Mouse (Mus musculus) bone marrow macrophage, adult 2 months (primary cell): Measurements from ENCODE around the gene Galt. TPM values are rescaled to one million over a fixed set of nuclear protein-coding genes. Genes with fewer than 3 reads are reported as not detected.

Experiments used
- H3K27ac ChIP-seq: 2 replicates; pipeline ENCODE4 v1.5.1; 2012; ENCODE audit warnings: low read depth, low read length; ENCODE audit not compliant: insufficient read depth
- H3K4me1 ChIP-seq: 2 replicates; pipeline ENCODE4 v1.6.1; 2012; ENCODE audit warnings: low read length; ENCODE audit not compliant: control insufficient read depth, insufficient read depth
- H3K4me3 ChIP-seq: 2 replicates; pipeline ENCODE4 v1.5.1; 2012; ENCODE audit warnings: mild to moderate bottlenecking, low read length, moderate library complexity; ENCODE audit not compliant: insufficient read depth
- CTCF ChIP-seq: IDR thresholded peaks from 2 replicates; pipeline ENCODE4 v1.5.1; 2012; ENCODE audit warnings: low read depth, mild to moderate bottlenecking, low read length, moderate library complexity
- POLR2A ChIP-seq: IDR thresholded peaks from 2 replicates; pipeline ENCODE4 v1.6.1; 2012; ENCODE audit warnings: mild to moderate bottlenecking, low read depth, low read length, borderline replicate concordance
- polyA plus RNA-seq: library from polyadenylated mRNA; stranded (reverse); fragments of >200 nt; gene quantifications from 2 replicates; pipeline ENCODE4 v1.2.4, GENCODE M21; 2012; ENCODE audit not compliant: missing spikeins, insufficient read depth, insufficient read length

Galt gene
- 30.4 and 34.5 TPM in 2 replicates for polyA plus RNA-seq

DNA sequence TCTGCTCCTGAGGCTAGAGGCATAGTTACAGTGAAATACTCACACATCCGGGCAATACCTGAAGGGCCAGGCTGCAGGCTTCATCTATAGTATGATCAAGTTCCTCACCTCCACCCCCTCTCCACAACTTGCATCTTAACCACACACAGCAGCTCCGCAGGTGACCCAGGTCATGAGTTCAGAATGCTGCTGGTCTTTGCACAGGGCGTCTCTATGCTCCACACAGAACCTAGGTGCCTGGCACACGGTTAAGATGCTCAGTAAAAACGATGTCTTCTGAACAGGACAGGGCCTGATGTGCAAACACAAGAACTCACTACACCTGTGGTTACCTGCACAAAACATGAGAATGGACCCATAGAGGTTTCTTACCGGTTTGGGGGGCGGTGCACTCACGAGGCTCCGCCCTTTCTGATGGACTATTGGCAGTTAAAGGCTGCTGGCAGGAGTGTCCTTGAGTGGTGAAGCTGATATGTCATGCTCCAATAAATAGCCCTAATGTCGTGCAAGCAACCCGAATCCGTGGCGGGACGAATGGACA lies at the start of gene Galt:
Galt (plus strand) TSS at position 432 of the 541 bp plus-strand sequence.
- Histone ChIP-seq H3K4me1 (peaks cover 5% of the 10 kb centered on the region), H3K4me3 (peak within 1 kb of the TSS; percentile 73), H3K27ac (peak within 1 kb of the TSS; percentile 71)
- TF ChIP-seq POLR2A: no peak
- no peak for TF ChIP-seq CTCF

DNA sequence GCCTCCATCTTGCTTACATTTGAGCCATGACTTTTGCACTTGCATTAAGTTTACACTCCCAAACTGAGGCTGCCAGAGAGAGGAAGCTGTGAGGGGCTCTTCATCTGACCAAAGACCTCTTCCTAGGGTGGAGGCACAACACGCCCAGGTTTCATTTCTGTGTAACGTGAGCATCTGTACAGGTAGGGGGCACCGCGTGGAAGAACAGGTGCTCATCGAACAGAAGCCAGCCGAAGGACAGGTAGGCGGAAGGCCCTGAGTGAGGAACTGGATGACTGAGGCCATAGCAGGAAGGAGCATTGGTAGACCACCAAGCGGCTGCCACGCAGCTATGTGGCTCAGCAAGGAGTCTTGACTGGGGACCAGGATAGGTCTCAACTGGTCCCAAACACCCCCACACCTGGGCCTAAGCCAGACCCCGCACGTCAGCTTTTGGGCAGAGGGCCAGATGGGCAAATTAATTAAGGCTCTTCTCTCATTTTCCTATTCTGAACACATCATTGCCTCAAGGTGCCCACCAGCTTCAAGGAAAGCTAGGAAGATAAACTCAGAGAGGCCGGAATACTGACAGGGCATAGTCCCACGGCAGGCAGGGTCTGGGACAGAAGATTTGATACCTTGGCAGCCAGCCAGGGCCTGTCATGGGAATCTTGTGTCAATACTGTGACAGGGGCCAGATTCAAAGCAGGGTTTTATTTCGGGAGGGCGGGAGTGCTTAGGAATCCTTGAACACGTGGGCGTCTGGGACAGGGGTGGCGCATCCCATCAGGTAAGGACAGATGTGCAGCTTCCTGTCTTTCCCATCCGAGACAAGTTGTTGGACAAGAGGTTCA lies 48.9 kb upstream of the Galt start:
- TF ChIP-seq POLR2A: no peak
- no peak for TF ChIP-seq CTCF
- H3K4me1 ChIP-seq: no peaks in the 10 kb centered on the region
- H3K27ac ChIP-seq: no peak overlapping the region
- H3K4me3 ChIP-seq: no peak overlapping the region

DNA sequence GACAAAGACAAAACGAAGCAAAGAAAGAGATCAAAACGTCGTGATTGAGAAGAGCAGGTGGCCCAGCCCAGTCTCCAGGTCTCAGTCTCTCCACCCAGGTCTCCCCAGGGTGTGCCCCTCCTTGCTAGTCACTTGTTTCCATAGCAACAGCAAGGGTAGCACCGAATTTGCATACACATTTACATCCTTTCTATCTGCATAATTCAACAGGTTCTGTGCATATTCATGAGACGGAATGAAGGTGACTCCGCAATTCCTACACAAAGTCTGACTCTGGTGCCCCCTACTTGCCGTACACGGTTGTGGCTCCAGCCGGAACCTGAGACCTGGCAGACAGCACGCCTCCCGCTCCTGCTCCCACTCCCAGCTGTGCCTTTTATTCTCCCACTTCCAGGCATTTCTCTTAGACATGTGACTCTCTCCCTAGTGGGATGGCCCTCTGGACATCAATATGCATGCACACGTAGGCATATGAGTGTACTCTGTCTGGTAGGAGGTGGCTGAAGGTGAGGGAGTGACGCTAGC lies 48.0 kb upstream of the Galt start:
- Histone ChIP-seq H3K4me1 (peaks cover 2% of the 10 kb centered on the region), H3K27ac (no peak overlapping the region), H3K4me3 (no peak overlapping the region)
- TF ChIP-seq POLR2A (no peak), CTCF (peak; percentile 50; the same call in 1 of the 2 replicates)

DNA sequence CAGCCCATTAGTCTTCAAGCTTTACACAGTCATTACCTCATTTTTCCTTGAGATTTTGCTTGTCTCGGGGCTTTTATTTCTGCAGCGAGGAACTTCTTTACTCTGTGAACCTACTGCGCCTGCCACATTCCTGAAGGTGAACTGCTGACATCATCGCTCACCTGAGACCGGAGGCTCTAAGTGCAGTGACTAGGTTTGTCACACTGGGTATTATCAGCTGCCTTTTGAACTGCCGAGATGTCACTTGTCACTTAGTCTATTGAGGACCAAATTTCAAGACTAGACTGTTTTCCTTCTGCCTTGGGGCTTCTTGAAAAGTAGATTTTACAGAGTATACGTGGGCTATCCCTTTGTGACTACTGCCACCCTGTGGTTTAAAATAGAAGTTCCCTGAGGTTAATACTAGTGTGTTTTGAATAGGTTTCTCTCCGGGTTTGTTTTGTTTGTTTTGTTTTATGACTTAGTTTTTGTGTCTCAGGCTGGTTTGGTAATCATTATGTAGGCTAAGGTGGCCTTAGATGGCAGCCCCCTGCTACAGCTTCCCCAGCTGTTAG lies 46.8 kb upstream of the Galt start:
- Histone ChIP-seq H3K4me3 (no peak overlapping the region), H3K27ac (no peak overlapping the region), H3K4me1 (peaks cover 5% of the 10 kb centered on the region)
- no peak for TF ChIP-seq POLR2A
- TF ChIP-seq CTCF: no peak

DNA sequence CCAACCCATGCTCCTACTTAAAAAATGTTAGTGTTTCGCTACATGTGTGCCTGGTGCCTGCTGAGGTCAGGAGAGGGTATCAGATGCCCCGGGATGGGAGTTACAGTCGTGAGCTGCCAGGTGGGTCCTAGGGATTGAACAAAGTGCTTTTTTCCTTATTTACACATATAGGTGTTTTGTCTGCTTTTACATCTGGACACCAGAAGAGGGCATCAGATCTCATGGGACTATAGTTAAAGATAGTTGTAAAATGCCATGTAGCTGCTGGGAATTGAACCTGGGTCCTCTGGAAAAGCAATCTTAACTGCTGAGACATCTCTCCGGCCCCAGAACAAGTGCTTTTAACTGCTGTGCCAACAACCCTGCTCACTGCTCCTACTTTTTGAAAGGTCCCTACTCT lies 44.8 kb upstream of the Galt start:
- H3K4me3 ChIP-seq: no peak overlapping the region
- peaks cover 5% of the 10 kb centered on the region for H3K4me1 ChIP-seq
- TF ChIP-seq CTCF (0 out of 2 replicates have a peak, but pooled peaks have one; percentile 13), POLR2A (no peak)
- H3K27ac ChIP-seq: no peak overlapping the region

DNA sequence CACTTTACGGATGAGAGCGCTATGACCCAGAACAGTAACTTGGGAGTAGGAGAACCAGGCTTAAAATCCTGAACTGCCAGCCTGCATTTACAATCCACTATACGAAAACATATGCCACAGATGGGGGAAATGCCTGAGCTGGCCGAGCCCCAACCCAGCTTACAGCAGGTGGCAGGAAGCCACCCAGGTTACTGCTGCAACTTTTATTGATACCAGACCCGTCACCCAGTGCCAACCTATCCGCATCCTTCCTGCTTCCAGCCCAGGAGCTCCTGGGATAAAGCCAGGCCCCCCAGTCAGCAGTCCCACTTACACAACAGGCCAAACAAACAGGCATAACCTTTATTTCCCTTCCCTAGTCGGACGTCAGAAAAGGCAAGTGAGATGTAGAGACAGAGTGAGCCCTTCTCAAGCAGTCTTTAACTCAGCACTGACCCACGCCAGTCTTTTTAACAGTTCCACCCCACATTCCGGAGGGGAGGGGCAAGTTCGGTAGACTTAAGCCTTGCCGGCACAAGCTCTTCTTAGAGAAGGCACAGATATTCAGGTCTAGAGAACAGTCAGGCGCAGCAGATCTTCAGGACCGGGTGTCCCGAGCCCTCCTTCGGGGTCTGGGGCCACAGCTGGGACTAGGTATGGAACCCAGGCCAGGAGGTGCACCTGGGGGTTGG lies 43.2 kb upstream of the Galt start:
- Histone ChIP-seq H3K4me3 (peak overlapping the region; percentile 82), H3K4me1 (peaks cover 5% of the 10 kb centered on the region), H3K27ac (no peak overlapping the region)
- TF ChIP-seq POLR2A (no peak), CTCF (no peak)

DNA sequence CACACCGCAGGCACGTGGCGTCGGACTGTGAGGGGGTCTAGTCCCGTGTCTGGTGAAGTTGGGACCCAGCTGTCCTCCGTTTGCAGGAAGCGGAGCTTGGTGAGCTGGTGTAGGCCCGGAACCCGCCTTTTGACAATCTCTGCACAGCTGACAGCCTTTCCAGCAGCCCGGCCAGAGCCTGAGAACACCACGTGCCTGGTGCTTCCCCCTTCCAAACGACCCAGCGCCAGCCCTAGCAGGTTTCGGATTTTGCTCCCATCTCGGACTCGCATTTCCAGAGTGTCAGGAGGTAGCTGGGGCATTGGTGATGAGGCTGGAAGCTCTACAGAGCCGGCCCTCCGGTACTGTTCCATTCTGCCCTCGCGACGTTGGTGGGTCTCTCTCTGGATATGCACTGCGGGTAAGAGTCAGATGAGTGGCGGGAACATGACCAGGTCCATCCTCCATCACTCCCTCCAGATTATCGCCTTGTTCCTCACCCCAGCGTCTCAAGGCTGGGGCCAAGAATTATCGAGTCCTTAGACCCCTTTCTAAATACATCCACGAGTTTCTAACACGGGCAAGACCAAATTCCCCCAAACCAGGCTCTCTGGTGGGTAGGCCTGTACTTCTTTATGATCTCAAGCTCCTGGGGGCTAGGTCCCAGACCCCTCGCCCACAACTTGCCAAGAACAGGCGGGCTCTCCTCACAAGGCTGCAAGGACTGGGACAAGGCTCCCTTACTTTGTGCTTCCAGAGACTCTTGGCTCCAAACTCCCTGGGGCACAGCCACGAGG lies 42.4 kb upstream of the Galt start:
- Histone ChIP-seq H3K4me3 (peak overlapping the region; percentile 82), H3K27ac (peak overlapping the region; percentile 35), H3K4me1 (peaks cover 5% of the 10 kb centered on the region)
- TF ChIP-seq CTCF (no peak), POLR2A (no peak)

DNA sequence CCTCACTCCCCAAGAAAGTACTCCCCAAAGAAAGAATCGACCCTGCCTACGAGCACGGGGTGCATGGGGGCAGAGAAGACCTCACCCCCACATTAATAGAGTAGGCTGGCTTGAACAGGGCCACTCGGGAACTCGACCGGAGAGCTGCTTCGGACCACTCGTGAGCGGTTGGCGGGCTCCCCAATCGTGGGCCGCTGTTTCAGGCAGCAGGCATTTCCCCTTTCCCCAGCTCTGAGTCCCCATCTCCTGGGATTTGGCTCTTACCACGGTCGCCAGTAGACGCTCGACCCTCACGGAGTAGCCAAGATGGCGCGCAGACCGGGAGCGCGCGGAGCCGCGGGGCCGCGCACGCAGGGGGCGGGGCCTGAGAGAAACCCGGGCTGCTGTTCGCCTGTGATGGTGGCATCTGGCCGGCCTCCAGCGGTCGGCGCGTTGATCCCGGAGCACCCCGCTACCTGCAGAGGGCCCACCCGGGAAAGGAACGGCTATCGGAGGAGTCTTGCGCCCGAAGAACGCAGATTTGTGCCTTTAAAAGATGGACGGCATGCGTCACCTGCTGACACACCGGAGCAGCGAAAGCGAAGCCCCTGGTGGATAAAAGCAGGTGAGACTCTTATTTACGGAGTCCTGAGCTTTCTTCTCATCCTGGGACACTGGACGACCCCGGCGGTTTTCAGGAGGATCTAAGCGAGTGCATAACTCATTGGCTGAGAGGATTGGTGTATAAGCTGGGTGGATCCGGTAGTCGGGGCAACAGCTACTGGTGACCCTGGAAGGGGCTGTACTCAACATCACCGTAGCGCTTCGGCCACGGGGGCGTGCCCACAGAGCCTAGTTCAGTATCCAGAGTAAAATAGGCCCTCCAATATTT lies 41.6 kb upstream of the Galt start, which contains the start of gene Rpp25l:
Rpp25l (minus strand) TSS at position 338 of the 871 bp plus-strand sequence.
- Histone ChIP-seq H3K27ac (peak within 1 kb of the TSS; percentile 35), H3K4me1 (peaks cover 5% of the 10 kb centered on the region), H3K4me3 (peak within 1 kb of the TSS; percentile 82)
- TF ChIP-seq CTCF: no peak; the same call in 1 of the 2 replicates
- TF ChIP-seq POLR2A: no peak
